Mouse (Mus musculus): ENCODE data around the gene Clec2l. TPM values are rescaled to one million over a fixed set of nuclear protein-coding genes. Genes with fewer than 3 reads are reported as not detected.

Gene Clec2l
- polyA plus RNA-seq, 1 experiment: 0.66 TPM

GRCm38 (mm10) chr6:38713957-38714898 lies 51.4 kb downstream of the Clec2l start:
- Histone ChIP-seq H3K27ac (ENCODE audit: insufficient read depth, low read depth, low read length) (no peak overlapping the region), H3K36me3 (ENCODE audit: control insufficient read depth, insufficient read depth, low read length) (peaks cover 5% of the 10 kb centered on the region)

GRCm38 (mm10) chr6:38715881-38716280 lies 53.0 kb downstream of the Clec2l start:
- no peak for DNase-seq
- Histone ChIP-seq H3K4me1 (ENCODE audit: control insufficient read depth, insufficient read depth, low read length) (no peaks in the 10 kb centered on the region), H3K4me3 (ENCODE audit: insufficient read depth, low read depth, low read length) (no peak overlapping the region), H3K27ac (ENCODE audit: insufficient read depth, low read depth, low read length) (no peak overlapping the region), H3K36me3 (ENCODE audit: control insufficient read depth, insufficient read depth, low read length) (peaks cover 8% of the 10 kb centered on the region), H3K27me3 (replicated peaks; ENCODE audit: control insufficient read depth, insufficient read depth, low read length) (no peaks in the 10 kb centered on the region)
- TF ChIP-seq CTCF (conservative IDR thresholded peaks at IDR 0.05; ENCODE audit: insufficient read depth, insufficient read length, low read depth, low read length) (no peak), POLR2A (IDR thresholded peaks at IDR 0.05; ENCODE audit: low read depth, low read length) (no peak)
- WGBS: 79% methylated on average over 16 of the region's 16 CpGs

More at GRCm38 (mm10) chr6:38713957-38714898, 51.4 kb downstream of the Clec2l start:
- 82% methylated on average over 19 of the region's 19 CpGs for WGBS
- no peak for DNase-seq
- H3K27me3 ChIP-seq (replicated peaks; ENCODE audit: control insufficient read depth, insufficient read depth, low read length): no peaks in the 10 kb centered on the region
- no peak for TF ChIP-seq CTCF (conservative IDR thresholded peaks at IDR 0.05; ENCODE audit: insufficient read depth, insufficient read length, low read depth, low read length)
- TF ChIP-seq POLR2A (IDR thresholded peaks at IDR 0.05; ENCODE audit: low read depth, low read length): no peak
- no peak overlapping the region for H3K4me3 ChIP-seq (ENCODE audit: insufficient read depth, low read depth, low read length)
- H3K4me1 ChIP-seq (ENCODE audit: control insufficient read depth, insufficient read depth, low read length): no peaks in the 10 kb centered on the region

- Histone ChIP-seq H3K4me1 (ENCODE audit: control insufficient read depth, insufficient read depth, low read length) (no peaks in the 10 kb centered on the region), H3K4me3 (ENCODE audit: insufficient read depth, low read depth, low read length) (no peak overlapping the region), H3K27ac (ENCODE audit: insufficient read depth, low read depth, low read length) (no peak overlapping the region), H3K27me3 (replicated peaks; ENCODE audit: control insufficient read depth, insufficient read depth, low read length) (no peaks in the 10 kb centered on the region), H3K36me3 (ENCODE audit: control insufficient read depth, insufficient read depth, low read length) (peaks cover 10% of the 10 kb centered on the region)
- DNase-seq: no peak
- no peak for TF ChIP-seq CTCF (conservative IDR thresholded peaks at IDR 0.05; ENCODE audit: insufficient read depth, insufficient read length, low read depth, low read length)
- TF ChIP-seq POLR2A (IDR thresholded peaks at IDR 0.05; ENCODE audit: low read depth, low read length): no peak
- WGBS: 96% methylated on average over 7 of the region's 7 CpGs
Measured at GRCm38 (mm10) chr6:38718625-38719024, 55.8 kb downstream of the Clec2l start.

GRCm38 (mm10) chr6:38719229-38719628 lies 56.4 kb downstream of the Clec2l start:
- H3K27me3 ChIP-seq (replicated peaks; ENCODE audit: control insufficient read depth, insufficient read depth, low read length): no peaks in the 10 kb centered on the region
- DNase-seq: no peak
- H3K36me3 ChIP-seq (ENCODE audit: control insufficient read depth, insufficient read depth, low read length): peaks cover 10% of the 10 kb centered on the region
- TF ChIP-seq POLR2A (IDR thresholded peaks at IDR 0.05; ENCODE audit: low read depth, low read length) (no peak), CTCF (conservative IDR thresholded peaks at IDR 0.05; ENCODE audit: insufficient read depth, insufficient read length, low read depth, low read length) (no peak)
- H3K4me1 ChIP-seq (ENCODE audit: control insufficient read depth, insufficient read depth, low read length): no peaks in the 10 kb centered on the region
- no peak overlapping the region for H3K27ac ChIP-seq (ENCODE audit: insufficient read depth, low read depth, low read length)
- 80% methylated on average over 6 of the region's 6 CpGs for WGBS
- no peak overlapping the region for H3K4me3 ChIP-seq (ENCODE audit: insufficient read depth, low read depth, low read length)

DNA sequence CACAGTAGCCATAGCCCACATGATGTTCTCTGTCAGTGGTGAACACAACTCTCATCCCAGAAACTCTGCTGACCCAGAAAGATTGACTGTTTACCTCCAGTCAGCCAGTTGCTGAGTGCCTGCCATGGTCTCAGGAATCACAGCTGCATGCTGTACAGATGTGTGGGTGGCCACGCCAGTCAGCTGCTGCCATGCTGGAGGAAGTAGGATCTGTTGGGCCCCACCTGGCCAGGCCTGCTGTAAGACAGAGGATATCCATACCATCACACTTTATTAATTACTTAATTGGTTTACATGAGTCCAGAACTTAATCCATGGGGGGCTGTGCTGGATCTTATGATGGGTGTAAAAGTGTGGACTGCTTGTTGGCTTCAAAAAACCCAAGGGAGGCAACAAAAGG lies 58.5 kb downstream of the Clec2l start:
- peaks cover 4% of the 10 kb centered on the region; the same call in 1 of the 2 replicates for H3K4me1 ChIP-seq (ENCODE audit: control insufficient read depth, insufficient read depth, low read length)
- DNase-seq: no peak
- H3K27ac ChIP-seq (ENCODE audit: insufficient read depth, low read depth, low read length): no peak overlapping the region
- H3K4me3 ChIP-seq (ENCODE audit: insufficient read depth, low read depth, low read length): no peak overlapping the region
- TF ChIP-seq POLR2A (IDR thresholded peaks at IDR 0.05; ENCODE audit: low read depth, low read length): no peak
- no peak for TF ChIP-seq CTCF (conservative IDR thresholded peaks at IDR 0.05; ENCODE audit: insufficient read depth, insufficient read length, low read depth, low read length)
- WGBS: 93% methylated on average over 1 of the region's 1 CpGs
- H3K27me3 ChIP-seq (replicated peaks; ENCODE audit: control insufficient read depth, insufficient read depth, low read length): no peaks in the 10 kb centered on the region
- peaks cover 8% of the 10 kb centered on the region for H3K36me3 ChIP-seq (ENCODE audit: control insufficient read depth, insufficient read depth, low read length)

DNA sequence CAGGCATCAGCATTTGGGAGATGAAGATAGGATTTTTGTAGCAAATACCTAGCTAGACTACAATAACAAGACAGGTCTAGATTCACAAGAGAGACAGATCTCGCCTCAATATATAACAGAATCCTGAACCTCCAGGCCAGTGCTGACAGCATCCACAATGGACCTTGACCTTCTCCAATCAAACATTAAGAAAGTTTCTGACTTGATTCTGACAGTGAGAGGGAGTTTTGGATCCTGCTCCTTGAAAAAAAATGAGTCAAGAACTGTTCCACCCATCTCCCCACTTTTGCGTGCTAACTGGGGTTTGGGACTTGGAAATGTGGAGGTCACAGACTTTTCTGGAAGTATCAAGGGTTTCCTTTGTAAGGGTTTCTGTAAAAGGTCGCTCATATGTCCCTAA lies 62.6 kb downstream of the Clec2l start:
- Histone ChIP-seq H3K27me3 (replicated peaks; ENCODE audit: control insufficient read depth, insufficient read depth, low read length) (no peaks in the 10 kb centered on the region), H3K4me1 (ENCODE audit: control insufficient read depth, insufficient read depth, low read length) (peaks cover 4% of the 10 kb centered on the region; the same call in 1 of the 2 replicates), H3K27ac (ENCODE audit: insufficient read depth, low read depth, low read length) (no peak overlapping the region), H3K36me3 (ENCODE audit: control insufficient read depth, insufficient read depth, low read length) (peaks cover 8% of the 10 kb centered on the region; the same call in 1 of the 2 replicates), H3K4me3 (ENCODE audit: insufficient read depth, low read depth, low read length) (no peak overlapping the region)
- DNase-seq: peak; percentile 46
- no peak for TF ChIP-seq CTCF (conservative IDR thresholded peaks at IDR 0.05; ENCODE audit: insufficient read depth, insufficient read length, low read depth, low read length)
- TF ChIP-seq POLR2A (IDR thresholded peaks at IDR 0.05; ENCODE audit: low read depth, low read length): no peak
- 66% methylated on average over 3 of the region's 3 CpGs for WGBS

Other genes with a start within 250 kb of the Clec2l start
- gene Ubn2, start 229.1 kb upstream of the Clec2l start, polyA plus RNA-seq (2012; rRNA removed): 6.0 and 7.0 TPM in 2 replicates
- 572 and 575 TPM in 2 replicates for gene Fmc1, start 129.6 kb upstream of the Clec2l start, polyA plus RNA-seq (2012; rRNA removed)
- gene Luc7l2, start 111.7 kb upstream of the Clec2l start, polyA plus RNA-seq (2012; rRNA removed): 18.4 and 24.5 TPM in 2 replicates
- 2.3 and 3.7 TPM in 2 replicates for gene Klrg2, start 25.8 kb upstream of the Clec2l start, polyA plus RNA-seq (2012; rRNA removed)
- gene Tbxas1, start 212.3 kb downstream of the Clec2l start, polyA plus RNA-seq (2012; rRNA removed): 19.5 and 21.5 TPM in 2 replicates
- 46.4 and 50.8 TPM in 2 replicates for gene Hipk2, start 213.1 kb downstream of the Clec2l start, polyA plus RNA-seq (2012; rRNA removed)